Mouse (Mus musculus) c-Kit-positive CD71-positive TER-119-positive erythroid progenitor cells, embryonic 14.5 days (primary cell): ENCODE results near the gene Gm21095.
"Not testable (repeated sequence)": the region's sequence is repeated elsewhere in the genome, so short reads cannot be mapped to it uniquely, and the experiment has no call there.

Experiments
- DNase-seq: peaks from one replicate; pipeline ENCODE4 v3.0.0-alpha.2; 2013; ENCODE audit warnings: low spot score

Gm21095 gene

GRCm38 (mm10) chrY:84096979-84097378 is at the start of gene Gm21095:
Gene Gm21095, plus strand, starts transcription at chrY:84097279.
- DNase-seq: not testable (repeated sequence)
